Mouse (Mus musculus) brain, embryonic 14.5 days (tissue): Measurements from ENCODE around the gene Fam189a2.

ENCODE experiments used
- CTCF ChIP-seq: fragments of 200-500 bp; IDR thresholded peaks from 2 replicates; pipeline ENCODE4 v1.5.1; 2012; ENCODE audit warnings: inconsistent platforms, mild to moderate bottlenecking, moderate library complexity, borderline replicate concordance; ENCODE audit not compliant: insufficient read depth, insufficient read length; ENCODE audit errors: extremely low read depth
- POLR2A ChIP-seq: fragments of 200-500 bp; IDR thresholded peaks from 2 replicates; pipeline ENCODE4 v1.6.1; 2012; ENCODE audit warnings: mild to moderate bottlenecking, inconsistent platforms, borderline replicate concordance; ENCODE audit not compliant: poor library complexity, insufficient read depth, insufficient read length, severe bottlenecking; ENCODE audit errors: extremely low read depth

- TF ChIP-seq CTCF: no peak
- no peak for TF ChIP-seq POLR2A
These were observed 105.3 kb downstream of the Fam189a2 start for GRCm38 (mm10) chr19:23925541-23925940.
